Mouse (Mus musculus): ENCODE data around the gene Hspb1. TPM values are rescaled to one million over a fixed set of nuclear protein-coding genes. Genes with fewer than 3 reads are reported as not detected.

The Hspb1 gene
- polyA plus RNA-seq, 1 experiment, result 51.0 TPM

DNA sequence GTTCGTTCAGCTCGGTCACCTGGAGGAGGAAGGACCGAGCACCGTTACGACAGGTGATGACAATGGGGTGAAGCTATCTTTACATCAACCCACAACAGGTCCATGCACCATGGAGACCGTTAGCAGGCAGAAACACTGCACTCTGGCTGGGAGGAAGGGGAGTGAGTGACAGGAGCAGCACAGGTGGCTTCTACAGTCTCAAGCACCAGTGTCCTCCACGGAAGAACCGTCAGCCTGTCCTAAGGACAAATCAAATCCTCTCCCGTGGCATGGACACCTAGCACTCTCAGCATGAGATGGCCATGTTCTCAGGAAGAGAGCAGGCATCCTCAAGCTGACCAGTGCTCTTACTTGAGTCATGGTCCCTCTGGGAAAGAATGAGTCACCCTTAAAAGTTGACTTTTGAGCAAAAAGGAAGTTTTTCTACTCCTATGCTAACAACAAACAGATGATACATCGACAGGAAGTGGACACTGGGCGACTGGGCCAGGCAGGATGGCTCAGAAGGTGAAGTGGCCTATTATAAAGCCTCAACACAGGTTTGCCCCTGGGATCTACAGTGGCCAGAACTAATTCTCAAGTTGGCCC is 24.0 kb downstream of the Hspb1 start:
- Histone ChIP-seq H3K4me3 (ENCODE audit: control insufficient read depth, low read depth, low read length) (no peak overlapping the region), H3K36me3 (ENCODE audit: control insufficient read depth, insufficient read depth, low read length) (peaks cover 1% of the 10 kb centered on the region; the same call in 1 of the 2 replicates), H3K27ac (ENCODE audit: control insufficient read depth, insufficient read depth, low read depth, low read length) (no peak overlapping the region), H3K4me1 (ENCODE audit: control insufficient read depth, insufficient read depth, low read length) (0 out of 2 replicates have a peak, but pooled peaks cover 2% of the 10 kb centered on the region), H3K27me3 (ENCODE audit: control insufficient read depth, insufficient read depth, low read length) (no peaks in the 10 kb centered on the region)
- TF ChIP-seq POLR2A (IDR thresholded peaks at IDR 0.05; ENCODE audit: control insufficient read depth, low read depth, low read length), result no peak
- peak; percentile 10; the same call in 1 of the 2 replicates for TF ChIP-seq CTCF (IDR thresholded peaks at IDR 0.05; ENCODE audit: control insufficient read depth, insufficient read depth, insufficient replicate concordance, low read depth, low read length)

DNA sequence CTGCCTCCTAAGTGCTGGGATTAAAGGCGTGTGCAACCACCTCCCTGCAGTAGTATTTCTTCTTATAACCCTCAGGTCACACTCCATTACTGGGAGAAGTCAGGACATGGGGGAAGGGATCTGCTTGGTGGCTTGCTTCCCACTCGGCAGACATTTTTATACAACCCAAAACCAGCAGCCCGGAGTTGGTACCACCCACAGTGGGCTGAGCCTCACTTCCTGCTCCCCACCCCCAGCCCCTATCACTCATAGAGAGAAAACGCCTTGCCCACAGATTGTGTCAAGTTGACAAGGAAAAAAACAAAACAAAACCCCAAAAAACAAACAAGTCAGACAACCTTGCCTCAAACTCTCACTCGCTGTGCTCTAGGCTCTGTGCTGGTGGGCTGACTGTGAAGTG is 25.5 kb downstream of the Hspb1 start:
- Histone ChIP-seq H3K27me3 (ENCODE audit: control insufficient read depth, insufficient read depth, low read length) (no peaks in the 10 kb centered on the region), H3K36me3 (ENCODE audit: control insufficient read depth, insufficient read depth, low read length) (peaks cover 1% of the 10 kb centered on the region; the same call in 1 of the 2 replicates), H3K4me3 (ENCODE audit: control insufficient read depth, low read depth, low read length) (no peak overlapping the region), H3K27ac (ENCODE audit: control insufficient read depth, insufficient read depth, low read depth, low read length) (no peak overlapping the region), H3K4me1 (ENCODE audit: control insufficient read depth, insufficient read depth, low read length) (0 out of 2 replicates have a peak, but pooled peaks cover 2% of the 10 kb centered on the region)
- TF ChIP-seq CTCF (IDR thresholded peaks at IDR 0.05; ENCODE audit: control insufficient read depth, insufficient read depth, insufficient replicate concordance, low read depth, low read length), result no peak
- TF ChIP-seq POLR2A (IDR thresholded peaks at IDR 0.05; ENCODE audit: control insufficient read depth, low read depth, low read length), result no peak

- no peak for TF ChIP-seq POLR2A (IDR thresholded peaks at IDR 0.05; ENCODE audit: control insufficient read depth, low read depth, low read length)
- TF ChIP-seq CTCF (IDR thresholded peaks at IDR 0.05; ENCODE audit: control insufficient read depth, insufficient read depth, insufficient replicate concordance, low read depth, low read length), result no peak
- Histone ChIP-seq H3K27ac (ENCODE audit: control insufficient read depth, insufficient read depth, low read depth, low read length) (no peak overlapping the region), H3K36me3 (ENCODE audit: control insufficient read depth, insufficient read depth, low read length) (peaks cover 1% of the 10 kb centered on the region; the same call in 1 of the 2 replicates), H3K4me1 (ENCODE audit: control insufficient read depth, insufficient read depth, low read length) (0 out of 2 replicates have a peak, but pooled peaks cover 2% of the 10 kb centered on the region), H3K4me3 (ENCODE audit: control insufficient read depth, low read depth, low read length) (no peak overlapping the region), H3K27me3 (ENCODE audit: control insufficient read depth, insufficient read depth, low read length) (no peaks in the 10 kb centered on the region)
These were observed 26.4 kb downstream of the Hspb1 start for GRCm38 (mm10) chr5:135914156-135914555.

DNA sequence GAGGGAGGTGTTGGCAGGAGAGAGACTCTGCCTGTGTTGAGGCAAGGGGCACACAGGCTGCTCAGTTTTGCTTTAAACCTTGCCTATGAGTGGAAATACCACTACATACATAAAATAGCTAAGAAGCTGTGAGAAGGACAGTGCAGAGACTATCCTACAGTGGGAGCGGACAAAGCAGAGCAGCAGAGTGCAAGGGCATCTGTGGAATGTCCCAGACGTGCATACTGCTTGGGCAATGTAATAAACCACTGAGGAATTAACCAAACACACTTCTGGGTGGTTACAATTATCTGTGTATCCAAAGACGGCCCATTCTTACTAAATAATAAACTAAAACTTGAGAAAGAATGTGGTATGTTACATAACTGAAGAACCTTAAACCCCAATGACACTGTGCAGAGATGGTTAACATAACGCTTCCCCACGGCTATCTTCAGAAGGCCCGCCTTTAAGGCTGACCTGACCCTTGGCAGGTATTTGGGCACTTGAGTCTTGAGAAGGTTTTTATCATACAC is 28.4 kb downstream of the Hspb1 start:
- TF ChIP-seq POLR2A (IDR thresholded peaks at IDR 0.05; ENCODE audit: control insufficient read depth, low read depth, low read length) (no peak), CTCF (IDR thresholded peaks at IDR 0.05; ENCODE audit: control insufficient read depth, insufficient read depth, insufficient replicate concordance, low read depth, low read length) (no peak)

GRCm38 (mm10) chr5:135916601-135917000 is 28.9 kb downstream of the Hspb1 start:
- no peak for TF ChIP-seq CTCF (IDR thresholded peaks at IDR 0.05; ENCODE audit: control insufficient read depth, insufficient read depth, insufficient replicate concordance, low read depth, low read length)
- no peak for TF ChIP-seq POLR2A (IDR thresholded peaks at IDR 0.05; ENCODE audit: control insufficient read depth, low read depth, low read length)
- no peaks in the 10 kb centered on the region for H3K36me3 ChIP-seq (ENCODE audit: control insufficient read depth, insufficient read depth, low read length)
- H3K27me3 ChIP-seq (ENCODE audit: control insufficient read depth, insufficient read depth, low read length), result no peaks in the 10 kb centered on the region
- no peak overlapping the region for H3K4me3 ChIP-seq (ENCODE audit: control insufficient read depth, low read depth, low read length)
- 0 out of 2 replicates have a peak, but pooled peaks cover 2% of the 10 kb centered on the region for H3K4me1 ChIP-seq (ENCODE audit: control insufficient read depth, insufficient read depth, low read length)
- H3K27ac ChIP-seq (ENCODE audit: control insufficient read depth, insufficient read depth, low read depth, low read length), result no peak overlapping the region

More for the DNA sequence above, 28.4 kb downstream of the Hspb1 start:
- no peaks in the 10 kb centered on the region for H3K27me3 ChIP-seq (ENCODE audit: control insufficient read depth, insufficient read depth, low read length)
- no peak overlapping the region for H3K27ac ChIP-seq (ENCODE audit: control insufficient read depth, insufficient read depth, low read depth, low read length)
- H3K4me3 ChIP-seq (ENCODE audit: control insufficient read depth, low read depth, low read length), result no peak overlapping the region
- H3K36me3 ChIP-seq (ENCODE audit: control insufficient read depth, insufficient read depth, low read length), result no peaks in the 10 kb centered on the region
- 0 out of 2 replicates have a peak, but pooled peaks cover 2% of the 10 kb centered on the region for H3K4me1 ChIP-seq (ENCODE audit: control insufficient read depth, insufficient read depth, low read length)

GRCm38 (mm10) chr5:135917327-135918058 is 29.8 kb downstream of the Hspb1 start:
- H3K27me3 ChIP-seq (ENCODE audit: control insufficient read depth, insufficient read depth, low read length), result no peaks in the 10 kb centered on the region
- no peak overlapping the region for H3K4me3 ChIP-seq (ENCODE audit: control insufficient read depth, low read depth, low read length)
- 0 out of 2 replicates have a peak, but pooled peaks cover 2% of the 10 kb centered on the region for H3K4me1 ChIP-seq (ENCODE audit: control insufficient read depth, insufficient read depth, low read length)
- H3K36me3 ChIP-seq (ENCODE audit: control insufficient read depth, insufficient read depth, low read length), result no peaks in the 10 kb centered on the region
- peak; percentile 18; the same call in 1 of the 2 replicates for TF ChIP-seq CTCF (IDR thresholded peaks at IDR 0.05; ENCODE audit: control insufficient read depth, insufficient read depth, insufficient replicate concordance, low read depth, low read length)
- TF ChIP-seq POLR2A (IDR thresholded peaks at IDR 0.05; ENCODE audit: control insufficient read depth, low read depth, low read length), result no peak
- H3K27ac ChIP-seq (ENCODE audit: control insufficient read depth, insufficient read depth, low read depth, low read length), result no peak overlapping the region

GRCm38 (mm10) chr5:135918059-135918437 is 30.3 kb downstream of the Hspb1 start:
- Histone ChIP-seq H3K36me3 (ENCODE audit: control insufficient read depth, insufficient read depth, low read length) (no peaks in the 10 kb centered on the region), H3K27me3 (ENCODE audit: control insufficient read depth, insufficient read depth, low read length) (no peaks in the 10 kb centered on the region), H3K4me1 (ENCODE audit: control insufficient read depth, insufficient read depth, low read length) (0 out of 2 replicates have a peak, but pooled peaks cover 2% of the 10 kb centered on the region), H3K27ac (ENCODE audit: control insufficient read depth, insufficient read depth, low read depth, low read length) (no peak overlapping the region), H3K4me3 (ENCODE audit: control insufficient read depth, low read depth, low read length) (no peak overlapping the region)
- no peak for TF ChIP-seq CTCF (IDR thresholded peaks at IDR 0.05; ENCODE audit: control insufficient read depth, insufficient read depth, insufficient replicate concordance, low read depth, low read length)
- no peak for TF ChIP-seq POLR2A (IDR thresholded peaks at IDR 0.05; ENCODE audit: control insufficient read depth, low read depth, low read length)

Data from testis, adult 2 months (tissue).